Mouse (Mus musculus): Measurements from ENCODE around the gene Cox10. TPM values are rescaled to one million over a fixed set of nuclear protein-coding genes. Genes with fewer than 3 reads are reported as not detected.

Gene Cox10
- polyA plus RNA-seq, 1 experiment from 2014 or later, result 28.0 TPM

Other genes starting within 250 kb of the Cox10 start
- 17.5 and 18.1 TPM in 2 replicates for gene Hs3st3b1, start 157.2 kb downstream of the Cox10 start, polyA plus RNA-seq (2014; fragmentation: Nextera tagmentation; extraction: Ambion mirVana)

Data from midbrain, embryonic 11.5 days (tissue).